Mouse (Mus musculus): Measurements from ENCODE around the gene Fgfbp1. TPM values are rescaled to one million over a fixed set of nuclear protein-coding genes. Genes with fewer than 3 reads are reported as not detected.

The Fgfbp1 gene
- total and polyA plus RNA-seq, 3 experiments: not detected

DNA sequence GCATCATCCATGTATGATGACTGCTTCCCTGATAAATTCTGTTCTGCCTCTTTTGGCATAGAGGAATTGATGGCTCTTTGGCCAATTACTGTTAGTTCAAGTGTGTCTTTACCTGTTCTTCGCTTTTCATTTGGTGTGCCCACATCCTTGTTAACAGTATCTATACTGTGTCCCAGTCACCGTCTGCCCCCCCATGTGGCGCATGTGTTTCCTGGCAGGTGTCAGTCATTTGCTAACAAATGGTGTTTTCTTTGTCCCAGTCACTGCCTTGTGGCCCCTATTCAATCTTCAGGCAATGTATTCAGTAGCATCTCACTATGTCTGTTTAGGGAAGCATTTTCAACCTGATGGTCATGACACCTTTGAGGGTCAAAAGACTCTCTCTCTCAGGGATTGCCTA lies 20.5 kb downstream of the Fgfbp1 start:
- Histone ChIP-seq H3K9me3 (replicated peaks; ENCODE audit: low read length) (no peaks in the 10 kb centered on the region), H3K79me2 (replicated peaks; ENCODE audit: control insufficient read depth, extremely low read depth, insufficient read depth, poor library complexity, severe bottlenecking) (no peaks in the 10 kb centered on the region), H3K4me2 (ENCODE audit: insufficient read depth, low read depth, poor library complexity, severe bottlenecking) (no peak overlapping the region), H3K4me3 (replicated peaks in 1 of 3; ENCODE audit: low read depth in 2 of 3, low read length in 2 of 3, poor library complexity in 1 of 3) (no peak overlapping the region), H3K4me1 (ENCODE audit: control insufficient read depth in 1 of 2, insufficient read depth in 2 of 2) (peaks cover 0 to 5% of the 10 kb centered on the region in 2 experiments; a peak in 2 of 4 replicates), H3K9ac (ENCODE audit: insufficient read depth, low read depth) (no peak overlapping the region), H3K27ac (ENCODE audit: insufficient read depth, low read depth) (no peak overlapping the region), H3K27me3 (replicated peaks) (no peaks in the 10 kb centered on the region), H3K36me3 (replicated peaks in 1 of 2; ENCODE audit: control insufficient read depth in 1 of 2, insufficient read depth in 1 of 2, low read length in 1 of 2) (no peaks in the 10 kb centered on the region)
- DNase-seq (ENCODE audit: extremely low read depth): no peak
- no peak for TF ChIP-seq IRF4 (IDR thresholded peaks at IDR 0.05; ENCODE audit: low read depth, low read length)
- TF ChIP-seq CHD1 (IDR thresholded peaks at IDR 0.05; ENCODE audit: low read depth, low read length): no peak
- no peak for TF ChIP-seq JUND (conservative IDR thresholded peaks at IDR 0.05; ENCODE audit: low read depth, low read length)
- no peak for TF ChIP-seq NELFE (IDR thresholded peaks at IDR 0.05; ENCODE audit: low read depth, low read length)
- no peak for TF ChIP-seq TCF12 (IDR thresholded peaks at IDR 0.05; ENCODE audit: low read depth, low read length)
- no peak for TF ChIP-seq ZKSCAN1 (IDR thresholded peaks at IDR 0.05; ENCODE audit: borderline replicate concordance, low read depth, low read length)
- TF ChIP-seq NRF1 (IDR thresholded peaks at IDR 0.05; ENCODE audit: low read depth, low read length): no peak
- no peak for TF ChIP-seq EP300 (IDR thresholded peaks at IDR 0.05; ENCODE audit: low read length)
- no peak for TF ChIP-seq SIN3A (IDR thresholded peaks at IDR 0.05; ENCODE audit: low read length)
- no peak for TF ChIP-seq ETS1 (conservative IDR thresholded peaks at IDR 0.05; ENCODE audit: low read depth, low read length)
- no peak for TF ChIP-seq KAT2A (IDR thresholded peaks at IDR 0.05; ENCODE audit: insufficient replicate concordance, low read length)
- no peak for TF ChIP-seq E2F4 (IDR thresholded peaks at IDR 0.05; ENCODE audit: insufficient replicate concordance, low read depth, low read length)
- no peak for TF ChIP-seq ELF1 (IDR thresholded peaks at IDR 0.05; ENCODE audit: low read depth, low read length)
- in situ Hi-C loops (cut with MboI; ENCODE audit: low pct_ligation_motif_present, low pct_unique_long_range_greater_than_20kb, low sequenced_read_pairs) (no loop called here), dilution Hi-C loops (cut with MboI; ENCODE audit: extremely low pct_ligation_motif_present, extremely low pct_unique_long_range_greater_than_20kb, low sequenced_read_pairs) (no loop called here)

DNA sequence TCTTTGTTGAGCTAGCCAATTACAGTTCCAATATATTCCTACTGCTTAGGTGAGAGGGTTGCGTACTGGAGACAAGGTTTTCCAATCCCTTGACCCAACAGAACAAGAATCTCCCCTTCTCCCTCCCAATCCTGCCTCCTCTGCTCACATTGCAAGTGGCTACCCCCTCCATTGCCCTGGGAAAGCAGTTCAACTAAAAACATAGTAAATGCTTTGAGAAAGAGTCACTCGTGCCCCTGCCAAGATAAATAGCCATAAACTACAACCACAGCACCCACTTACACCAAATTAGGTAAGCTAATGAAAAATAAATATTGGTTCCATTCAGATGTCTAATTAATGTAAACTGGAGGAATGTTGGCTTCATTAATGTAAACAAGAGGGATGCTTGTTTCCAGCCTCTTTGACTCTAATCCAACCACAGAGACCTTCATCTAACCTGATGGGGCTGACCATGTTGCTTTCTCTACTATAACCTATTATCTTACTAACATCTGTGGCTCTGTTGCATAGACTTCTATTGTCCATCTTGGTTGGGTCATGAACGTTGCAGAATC lies 21.6 kb downstream of the Fgfbp1 start:
- no peaks in the 10 kb centered on the region for H3K27me3 ChIP-seq (replicated peaks)
- H3K27ac ChIP-seq (ENCODE audit: insufficient read depth, low read depth): no peak overlapping the region
- peaks cover 0 to under 1% of the 10 kb centered on the region in 2 experiments; a peak in 2 of 4 replicates for H3K4me1 ChIP-seq (ENCODE audit: control insufficient read depth in 1 of 2, insufficient read depth in 2 of 2)
- dilution Hi-C loops (cut with MboI; ENCODE audit: extremely low pct_ligation_motif_present, extremely low pct_unique_long_range_greater_than_20kb, low sequenced_read_pairs): no loop called here
- no peaks in the 10 kb centered on the region for H3K36me3 ChIP-seq (replicated peaks in 1 of 2; ENCODE audit: control insufficient read depth in 1 of 2, insufficient read depth in 1 of 2, low read length in 1 of 2)
- in situ Hi-C loops (cut with MboI; ENCODE audit: low pct_ligation_motif_present, low pct_unique_long_range_greater_than_20kb, low sequenced_read_pairs): no loop called here
- no peak for DNase-seq (ENCODE audit: extremely low read depth)
- H3K79me2 ChIP-seq (replicated peaks; ENCODE audit: control insufficient read depth, extremely low read depth, insufficient read depth, poor library complexity, severe bottlenecking): no peaks in the 10 kb centered on the region
- no peaks in the 10 kb centered on the region for H3K9me3 ChIP-seq (replicated peaks; ENCODE audit: low read length)
- H3K4me3 ChIP-seq (replicated peaks in 1 of 3; ENCODE audit: low read depth in 2 of 3, low read length in 2 of 3, poor library complexity in 1 of 3): no peak overlapping the region
- H3K4me2 ChIP-seq (ENCODE audit: insufficient read depth, low read depth, poor library complexity, severe bottlenecking): no peak overlapping the region
- TF ChIP-seq MAX (IDR thresholded peaks at IDR 0.05; ENCODE audit: low read length): no peak
- TF ChIP-seq USF1 (IDR thresholded peaks at IDR 0.05; ENCODE audit: low read depth, low read length): no peak
- no peak for TF ChIP-seq SIN3A (IDR thresholded peaks at IDR 0.05; ENCODE audit: low read length)
- TF ChIP-seq JUND (conservative IDR thresholded peaks at IDR 0.05; ENCODE audit: low read depth, low read length): no peak
- no peak overlapping the region for H3K9ac ChIP-seq (ENCODE audit: insufficient read depth, low read depth)

Data from CH12.LX (cell line).